Mouse (Mus musculus) kidney, adult 2 months (tissue): ENCODE results near the gene Fam189b. TPM values are rescaled to one million over a fixed set of nuclear protein-coding genes. Genes with fewer than 3 reads are reported as not detected.
A peak's percentile ranks its signal among the peaks of the same experiment; 100 is the strongest.

Experiments
- DNase-seq: peaks from one replicate; pipeline ENCODE4 v3.0.0; 2021
- H3K27ac ChIP-seq: fragments of 200-500 bp; 2 replicates; pipeline ENCODE4 v1.5.1; 2012; ENCODE audit warnings: low read depth, low read length, control low read depth, inconsistent platforms; ENCODE audit not compliant: insufficient read depth
- H3K27me3 ChIP-seq: fragments of 200-500 bp; replicated peaks from 2 replicates; pipeline ENCODE4 v1.6.1; 2012; ENCODE audit warnings: mild to moderate bottlenecking, moderate library complexity, low read length, inconsistent platforms; ENCODE audit not compliant: control insufficient read depth, insufficient read depth
- H3K36me3 ChIP-seq: fragments of 200-500 bp; 2 replicates; pipeline ENCODE4 v1.6.1; 2012; ENCODE audit warnings: mild to moderate bottlenecking, moderate library complexity, low read length, inconsistent platforms; ENCODE audit not compliant: control insufficient read depth, insufficient read depth
- H3K4me1 ChIP-seq: fragments of 200-500 bp; 2 replicates; pipeline ENCODE4 v1.6.1; 2011; ENCODE audit warnings: low read length; ENCODE audit not compliant: control insufficient read depth, insufficient read depth
- H3K4me3 ChIP-seq: fragments of 200-500 bp; 2 replicates; pipeline ENCODE4 v1.5.1; 2011; ENCODE audit warnings: mild to moderate bottlenecking, low read depth, low read length, control low read depth; ENCODE audit not compliant: insufficient read depth
- CTCF ChIP-seq: fragments of 200-500 bp; conservative IDR thresholded peaks from 2 replicates; pipeline ENCODE4 v1.5.1; 2011; ENCODE audit warnings: low read depth, mild to moderate bottlenecking, control low read depth, low read length, moderate library complexity, mixed read lengths; ENCODE audit not compliant: insufficient read depth, insufficient read length
- POLR2A ChIP-seq: fragments of 200-500 bp; IDR thresholded peaks from one replicate; pipeline ENCODE4 v1.6.1; 2011; ENCODE audit warnings: low read depth, low read length, control low read depth
- WGBS: fragments of 180-500 bp; shearing (Covaris S2); methylation state at CpG from one replicate; pipeline ENCODE4 v1.1.7; 2018; 5-methylcytosine and 5-hydroxymethylcytosine counted together
- polyA plus RNA-seq: library from polyadenylated mRNA; depleted of rRNA; stranded (reverse); fragments of >200 nt; gene quantifications from 2 replicates; pipeline ENCODE4 v1.2.3, GENCODE M21; 2012

Gene Fam189b
- polyA plus RNA-seq, 1 experiment = 18.3 TPM

GRCm38 (mm10) chr3:89221167-89221566 is 38.2 kb downstream of the Fam189b start:
- TF ChIP-seq CTCF (no peak), POLR2A (no peak)
- H3K27ac ChIP-seq = no peak overlapping the region
- H3K4me1 ChIP-seq = no peaks in the 10 kb centered on the region
- no peak overlapping the region for H3K4me3 ChIP-seq
- 92% methylated on average over 5 of the region's 5 CpGs for WGBS
- no peaks in the 10 kb centered on the region for H3K27me3 ChIP-seq
- no peaks in the 10 kb centered on the region for H3K36me3 ChIP-seq
- DNase-seq = no peak

GRCm38 (mm10) chr3:89224796-89225195 is 41.9 kb downstream of the Fam189b start:
- H3K36me3 ChIP-seq = no peaks in the 10 kb centered on the region
- H3K4me1 ChIP-seq = peaks cover 9% of the 10 kb centered on the region; the same call in 1 of the 2 replicates
- no peak for TF ChIP-seq CTCF
- no peak for TF ChIP-seq POLR2A
- no peaks in the 10 kb centered on the region for H3K27me3 ChIP-seq
- no peak overlapping the region for H3K4me3 ChIP-seq
- no peak for DNase-seq
- no peak overlapping the region for H3K27ac ChIP-seq
- 85% methylated on average over 11 of the region's 11 CpGs for WGBS

GRCm38 (mm10) chr3:89225321-89225815 is 42.4 kb downstream of the Fam189b start:
- Histone ChIP-seq H3K36me3 (no peaks in the 10 kb centered on the region), H3K27ac (no peak overlapping the region), H3K4me3 (no peak overlapping the region), H3K4me1 (peaks cover 9% of the 10 kb centered on the region; the same call in 1 of the 2 replicates), H3K27me3 (no peaks in the 10 kb centered on the region)
- no peak for TF ChIP-seq CTCF
- TF ChIP-seq POLR2A = no peak
- WGBS = 84% methylated on average over 12 of the region's 12 CpGs
- DNase-seq = no peak

- Histone ChIP-seq H3K27ac (no peak overlapping the region), H3K4me1 (peaks cover 9% of the 10 kb centered on the region; the same call in 1 of the 2 replicates), H3K27me3 (no peaks in the 10 kb centered on the region), H3K36me3 (no peaks in the 10 kb centered on the region), H3K4me3 (no peak overlapping the region)
- 83% methylated on average over 4 of the region's 4 CpGs for WGBS
- DNase-seq = no peak
- TF ChIP-seq POLR2A (no peak), CTCF (no peak)
Observed at GRCm38 (mm10) chr3:89225918-89226317, 43.0 kb downstream of the Fam189b start.

GRCm38 (mm10) chr3:89226361-89226760 is 43.4 kb downstream of the Fam189b start:
- 63% methylated on average over 11 of the region's 11 CpGs for WGBS
- H3K27ac ChIP-seq = no peak overlapping the region
- H3K4me1 ChIP-seq = peaks cover 9% of the 10 kb centered on the region; the same call in 1 of the 2 replicates
- no peaks in the 10 kb centered on the region for H3K36me3 ChIP-seq
- H3K27me3 ChIP-seq = no peaks in the 10 kb centered on the region
- peak; percentile 55 for DNase-seq
- no peak overlapping the region for H3K4me3 ChIP-seq
- TF ChIP-seq POLR2A (no peak), CTCF (no peak)

GRCm38 (mm10) chr3:89226900-89227299 is 44.0 kb downstream of the Fam189b start, which contains the start of gene Mtx1:
TSS of gene Mtx1 (minus strand) at chr3:89227088.
- DNase-seq = no peak
- no peak for TF ChIP-seq POLR2A
- TF ChIP-seq CTCF = no peak
- Histone ChIP-seq H3K4me1 (peaks cover 9% of the 10 kb centered on the region; the same call in 1 of the 2 replicates), H3K27me3 (no peaks in the 10 kb centered on the region), H3K36me3 (no peaks in the 10 kb centered on the region), H3K4me3 (peak within 1 kb of the TSS; percentile 42), H3K27ac (peak within 1 kb of the TSS; percentile 95)
- 20% methylated on average over 21 of the region's 21 CpGs for WGBS

- Histone ChIP-seq H3K4me1 (peaks cover 9% of the 10 kb centered on the region; the same call in 1 of the 2 replicates), H3K27me3 (no peaks in the 10 kb centered on the region), H3K27ac (peak overlapping the region; percentile 95), H3K4me3 (peak overlapping the region; percentile 42), H3K36me3 (no peaks in the 10 kb centered on the region)
- WGBS = 5% methylated on average over 41 of the region's 41 CpGs
- TF ChIP-seq CTCF = no peak
- TF ChIP-seq POLR2A = peak; percentile 16
- DNase-seq = peak; percentile 93
Observed at GRCm38 (mm10) chr3:89227307-89228179, 44.6 kb downstream of the Fam189b start.
